Mouse (Mus musculus): ENCODE data around the gene Agxt2.

The Agxt2 gene

GRCm38 (mm10) chr15:10426545-10427266, 68.4 kb downstream of the Agxt2 start:
- no peak for DNase-seq (ENCODE audit: low spot score)

- no peak for DNase-seq (ENCODE audit: low spot score)
Observed at GRCm38 (mm10) chr15:10436893-10437292, 78.6 kb downstream of the Agxt2 start.

GRCm38 (mm10) chr15:10439963-10440362, 81.6 kb downstream of the Agxt2 start:
- DNase-seq (ENCODE audit: low spot score) = peak; percentile 43

GRCm38 (mm10) chr15:10441493-10441892, 83.2 kb downstream of the Agxt2 start:
- DNase-seq (ENCODE audit: low spot score) = no peak

GRCm38 (mm10) chr15:10442275-10442674, 83.9 kb downstream of the Agxt2 start:
- no peak for DNase-seq (ENCODE audit: low spot score)

GRCm38 (mm10) chr15:10447102-10447501, 88.8 kb downstream of the Agxt2 start:
- DNase-seq (ENCODE audit: low spot score) = no peak

Measured in testis, postnatal 10 days (tissue).